ENCODE assay signal across 12 mouse cellular contexts in the genomic region with DNA sequence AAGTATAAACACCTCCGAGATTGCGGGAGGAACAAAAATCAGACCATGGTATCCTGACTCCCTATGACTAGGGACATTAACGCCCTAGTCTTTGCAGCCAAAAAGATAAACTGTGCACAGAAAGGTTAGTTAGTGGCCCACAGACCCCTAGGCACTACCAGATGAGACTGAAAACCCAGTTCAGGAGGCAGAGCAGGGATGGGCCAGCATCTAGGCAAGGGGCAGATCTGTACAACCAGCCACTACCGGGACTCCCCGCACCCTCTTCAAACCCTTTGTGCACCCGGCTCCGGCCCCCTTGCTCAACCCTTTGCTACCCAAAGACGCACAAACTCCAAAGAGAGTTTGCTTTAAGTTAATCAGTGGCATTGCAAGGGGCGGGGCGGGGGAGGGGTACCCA. TPM values are rescaled to one million over a fixed set of nuclear protein-coding genes. Genes with fewer than 3 reads are reported as not detected.
A peak's percentile ranks its signal among the peaks of the same experiment; 100 is the strongest.
DNase-seq lines count a peak whose midpoint lies in the region; ATAC-seq lines count a peak whose summit lies in the region.
"Had no signal": no experiment of that assay in that cellular context is flagged by ENCODE, and none has a peak within 500 bp of the region (broad histone marks: within the 10 kb centered on the region; RNA-seq: fewer than 3 reads in every experiment).

No protein-coding gene starts in this region.

- H3K27me3 ChIP-seq in heart, embryonic 11.5 days (ENCODE audit: control insufficient read depth, insufficient read depth, low read length), result peaks cover 57% of the 10 kb centered on the region
- peaks cover 74% of the 10 kb centered on the region for H3K27me3 ChIP-seq in midbrain, embryonic 11.5 days (ENCODE audit: control insufficient read depth, insufficient read depth, low read length)
- peaks cover 70% of the 10 kb centered on the region for H3K27me3 ChIP-seq in midbrain, embryonic 15.5 days (replicated peaks)
- H3K27me3 ChIP-seq in liver, embryonic 12.5 days (replicated peaks), result peaks cover 66% of the 10 kb centered on the region

- no peak overlapping the region for H3K9ac ChIP-seq in heart, embryonic 11.5 days (ENCODE audit: low read depth, low read length)
- H3K9ac ChIP-seq in midbrain, embryonic 11.5 days (ENCODE audit: low read length), result no peak overlapping the region
- no peak overlapping the region for H3K9ac ChIP-seq in midbrain, embryonic 15.5 days
- H3K9ac ChIP-seq in liver, embryonic 12.5 days, result no peak overlapping the region

- no peaks in the 10 kb centered on the region for H3K9me3 ChIP-seq in heart, embryonic 11.5 days (replicated peaks; ENCODE audit: control insufficient read depth, low read length)
- H3K9me3 ChIP-seq in midbrain, embryonic 11.5 days (ENCODE audit: control insufficient read depth, low read length), result no peaks in the 10 kb centered on the region
- H3K9me3 ChIP-seq in midbrain, embryonic 15.5 days, result no peaks in the 10 kb centered on the region
- no peaks in the 10 kb centered on the region for H3K9me3 ChIP-seq in liver, embryonic 12.5 days (replicated peaks)

- DNase-seq in heart, adult 9 months (ENCODE audit: low spot score in 2 of 2), result no peak
- DNase-seq in midbrain, embryonic 11.5 days (ENCODE audit: low spot score, missing footprints), result peak; percentile 96
- no peak for DNase-seq in ovary, postnatal 10 days (ENCODE audit: low spot score)
- no peak for DNase-seq in adrenal gland, postnatal 14 days
- DNase-seq in cerebellum, postnatal 14 days, result no peak
- DNase-seq: cerebellum, adult 9-11 months; right cerebral cortex, postnatal 4 days had no signal

- no peak overlapping the region for H3K27ac ChIP-seq in heart, embryonic 11.5 days (ENCODE audit: low read depth, low read length)
- no peak overlapping the region for H3K27ac ChIP-seq in midbrain, embryonic 11.5 days (ENCODE audit: low read depth, low read length)
- no peak overlapping the region for H3K27ac ChIP-seq in midbrain, embryonic 15.5 days
- H3K27ac ChIP-seq in liver, embryonic 12.5 days, result peak overlapping the region; percentile 54; the same call in 1 of the 2 replicates

- peak overlapping the region; percentile 6; the same call in 1 of the 2 replicates for H3K4me3 ChIP-seq in heart, embryonic 11.5 days (ENCODE audit: low read depth, low read length)
- H3K4me3 ChIP-seq in midbrain, embryonic 11.5 days (ENCODE audit: low read depth, low read length), result no peak overlapping the region
- H3K4me3 ChIP-seq in midbrain, embryonic 15.5 days, result no peak overlapping the region
- H3K4me3 ChIP-seq in liver, embryonic 12.5 days, result peak overlapping the region; percentile 52; the same call in 1 of the 2 replicates

- no peak for ATAC-seq in heart, embryonic 11.5 days (replicated peaks; ENCODE audit: insufficient number of reproducible peaks, low FRiP score, low TSS enrichment)
- ATAC-seq in midbrain, embryonic 11.5 days (ENCODE audit: low FRiP score), result no peak
- no peak for ATAC-seq in midbrain, embryonic 15.5 days (replicated peaks)
- ATAC-seq in liver, embryonic 12.5 days, result peak; percentile 60
- ATAC-seq: CD4-positive, CD25-positive, alpha-beta regulatory T cell, adult 4 months had no signal

- H3K4me1 ChIP-seq in heart, embryonic 11.5 days (ENCODE audit: control insufficient read depth, insufficient read depth, low read length), result peaks cover 10% of the 10 kb centered on the region; the same call in 1 of the 2 replicates
- peaks cover 11% of the 10 kb centered on the region for H3K4me1 ChIP-seq in midbrain, embryonic 11.5 days (ENCODE audit: control insufficient read depth, insufficient read depth, low read length)
- H3K4me1 ChIP-seq in midbrain, embryonic 15.5 days, result peaks cover 26% of the 10 kb centered on the region
- no peaks in the 10 kb centered on the region for H3K4me1 ChIP-seq in liver, embryonic 12.5 days

- peak overlapping the region; percentile 39 for H3K4me2 ChIP-seq in heart, embryonic 11.5 days
- no peak overlapping the region for H3K4me2 ChIP-seq in midbrain, embryonic 11.5 days
- H3K4me2 ChIP-seq in midbrain, embryonic 15.5 days, result no peak overlapping the region
- H3K4me2 ChIP-seq in liver, embryonic 12.5 days, result peak overlapping the region; percentile 58

- WGBS in heart, embryonic 11.5 days (ENCODE audit: insufficient replicate concordance), result 1% methylated on average over 10 of the region's 10 CpGs
- WGBS in midbrain, embryonic 11.5 days, result under 1% methylated on average over 10 of the region's 10 CpGs
- WGBS in midbrain, embryonic 15.5 days, result 1% methylated on average over 10 of the region's 10 CpGs
- WGBS in liver, embryonic 12.5 days (ENCODE audit: insufficient replicate concordance), result 4% methylated on average over 10 of the region's 10 CpGs

- H3K36me3 ChIP-seq in heart, embryonic 11.5 days (ENCODE audit: control insufficient read depth, insufficient read depth, low read length), result no peaks in the 10 kb centered on the region
- H3K36me3 ChIP-seq in midbrain, embryonic 11.5 days (ENCODE audit: control insufficient read depth, insufficient read depth, low read length), result no peaks in the 10 kb centered on the region
- no peaks in the 10 kb centered on the region for H3K36me3 ChIP-seq in midbrain, embryonic 15.5 days (replicated peaks)
- H3K36me3 ChIP-seq in liver, embryonic 12.5 days, result peaks cover 2% of the 10 kb centered on the region; the same call in 1 of the 2 replicates

RNA-seq across cellular contexts. Expression of gene Nr5a2, which starts 14.4 kb away (rescaled TPM):
- polyA plus RNA-seq in heart, embryonic 11.5 days (2014; fragmentation: Nextera tagmentation; extraction: Ambion mirVana), result 0.14 TPM in 2 replicates
- 0.40 and 0.52 TPM in 2 replicates for polyA plus RNA-seq in midbrain, embryonic 11.5 days (2014; fragmentation: Nextera tagmentation; extraction: Ambion mirVana)
- polyA plus RNA-seq in midbrain, embryonic 15.5 days (2015; fragmentation: Nextera tagmentation; extraction: Ambion mirVana), result 1.1 and 1.5 TPM in 2 replicates
- polyA plus RNA-seq in liver, embryonic 12.5 days (2016; fragmentation: Nextera tagmentation; extraction: Ambion mirVana), result 3.0 and 4.0 TPM in 2 replicates
- 4.0 and 8.3 TPM in 2 replicates for total RNA-seq in adrenal gland, postnatal 14 days (2021)
- total RNA-seq: monocyte, adult 5-6 weeks had no signal

Comparison
In these comparisons a context has a peak if more than half of its experiments do, and no peak if none do; other contexts are left out.
1. H3K4me2 ChIP-seq: peak in heart, embryonic 11.5 days (single experiment) and liver, embryonic 12.5 days (single experiment); none in midbrain, embryonic 11.5 days (single experiment) and midbrain, embryonic 15.5 days (single experiment).
2. H3K4me3 ChIP-seq: peak in heart, embryonic 11.5 days (single experiment) and liver, embryonic 12.5 days (single experiment); none in midbrain, embryonic 11.5 days (single experiment) and midbrain, embryonic 15.5 days (single experiment).